Mouse (Mus musculus): ENCODE results near the gene Gm37240.

Gm37240 gene

DNA sequence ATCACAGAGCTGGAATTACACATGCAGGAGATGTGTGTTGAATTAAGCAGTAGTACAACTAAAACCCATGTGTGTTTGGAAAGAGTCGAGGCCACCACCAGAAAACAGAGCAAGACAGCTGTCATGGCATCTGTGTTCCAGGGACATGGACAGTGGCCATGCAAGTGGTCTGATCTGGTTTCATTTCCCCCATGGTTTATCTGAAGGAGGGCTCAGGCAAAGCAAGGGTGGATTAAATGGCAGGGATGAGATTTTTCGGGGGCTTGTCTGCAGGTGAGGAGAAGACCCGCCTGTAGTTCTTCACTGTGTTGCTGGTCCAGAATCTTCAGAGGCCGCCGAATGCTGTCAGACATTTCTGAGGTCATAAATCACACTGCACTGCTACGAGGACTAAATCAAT, 539.3 kb downstream of the Gm37240 start:
- in situ Hi-C loops (cut with MboI, MseI) = no loop called here

DNA sequence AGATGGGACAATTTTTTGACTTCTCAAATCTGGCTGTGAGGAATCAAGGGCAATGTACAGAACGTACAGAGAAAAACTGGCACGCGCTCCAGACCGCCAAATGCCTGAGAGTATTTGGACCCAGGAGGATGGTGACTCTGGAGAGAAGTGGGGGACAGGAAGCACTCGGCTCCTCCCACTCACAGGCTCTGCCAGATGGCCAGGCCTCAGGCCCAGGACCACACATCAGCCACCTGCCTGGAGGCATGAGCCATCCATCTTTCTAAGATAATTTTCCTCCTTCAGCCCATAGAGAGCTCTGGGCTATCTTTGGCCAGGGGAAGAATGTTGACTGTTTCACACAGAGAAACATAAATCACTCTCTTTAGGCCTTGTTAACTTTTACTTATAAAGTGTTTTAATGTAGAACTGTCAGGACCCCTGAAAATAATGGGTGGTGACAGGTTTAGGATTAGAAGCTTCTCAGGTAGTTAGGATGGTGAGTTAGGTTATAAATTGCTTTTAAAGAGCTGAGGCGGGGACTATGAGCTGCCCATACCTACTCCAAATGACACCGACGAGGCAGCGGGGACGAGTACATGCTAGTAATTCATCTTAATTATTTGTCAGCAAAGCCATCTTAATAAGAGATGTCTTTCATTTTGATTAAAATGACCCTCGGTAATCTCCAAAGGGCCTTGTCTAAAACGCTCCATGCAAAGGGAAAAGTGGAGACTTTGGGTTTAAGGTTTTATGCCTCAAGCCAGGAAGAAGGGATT, 546.0 kb downstream of the Gm37240 start:
- in situ Hi-C loops (cut with MboI, MseI) = no loop called here

GRCm38 (mm10) chr3:85340491-85340890, 546.8 kb downstream of the Gm37240 start:
- in situ Hi-C loops (cut with MboI, MseI) = no loop called here

DNA sequence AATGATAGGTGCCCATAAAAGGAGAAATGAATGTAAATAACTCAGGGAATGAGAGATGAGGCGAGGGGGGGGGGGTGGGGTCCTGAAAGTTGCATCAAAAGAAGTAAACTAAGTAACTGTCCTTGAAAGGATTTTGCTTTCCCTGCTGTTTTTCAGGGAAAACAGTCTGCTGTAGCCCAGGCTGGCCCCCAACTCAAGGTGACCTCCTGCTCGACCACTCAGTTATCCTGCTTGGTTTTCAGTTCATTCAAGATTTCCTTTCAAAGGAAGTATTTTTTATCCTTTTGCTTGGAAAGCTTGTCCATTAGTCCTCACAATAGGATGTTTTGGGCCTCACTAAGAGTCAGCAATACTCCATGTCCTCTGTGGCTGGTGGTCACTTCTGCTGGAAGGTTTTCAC, 547.4 kb downstream of the Gm37240 start:
- in situ Hi-C loops (cut with MboI, MseI) = no loop called here

- in situ Hi-C loops (cut with MboI, MseI) = no loop called here
Observed at GRCm38 (mm10) chr3:85339269-85339820, 548.0 kb downstream of the Gm37240 start.

GRCm38 (mm10) chr3:85338755-85339095, 548.6 kb downstream of the Gm37240 start:
- in situ Hi-C loops (cut with MboI, MseI) = no loop called here

DNA sequence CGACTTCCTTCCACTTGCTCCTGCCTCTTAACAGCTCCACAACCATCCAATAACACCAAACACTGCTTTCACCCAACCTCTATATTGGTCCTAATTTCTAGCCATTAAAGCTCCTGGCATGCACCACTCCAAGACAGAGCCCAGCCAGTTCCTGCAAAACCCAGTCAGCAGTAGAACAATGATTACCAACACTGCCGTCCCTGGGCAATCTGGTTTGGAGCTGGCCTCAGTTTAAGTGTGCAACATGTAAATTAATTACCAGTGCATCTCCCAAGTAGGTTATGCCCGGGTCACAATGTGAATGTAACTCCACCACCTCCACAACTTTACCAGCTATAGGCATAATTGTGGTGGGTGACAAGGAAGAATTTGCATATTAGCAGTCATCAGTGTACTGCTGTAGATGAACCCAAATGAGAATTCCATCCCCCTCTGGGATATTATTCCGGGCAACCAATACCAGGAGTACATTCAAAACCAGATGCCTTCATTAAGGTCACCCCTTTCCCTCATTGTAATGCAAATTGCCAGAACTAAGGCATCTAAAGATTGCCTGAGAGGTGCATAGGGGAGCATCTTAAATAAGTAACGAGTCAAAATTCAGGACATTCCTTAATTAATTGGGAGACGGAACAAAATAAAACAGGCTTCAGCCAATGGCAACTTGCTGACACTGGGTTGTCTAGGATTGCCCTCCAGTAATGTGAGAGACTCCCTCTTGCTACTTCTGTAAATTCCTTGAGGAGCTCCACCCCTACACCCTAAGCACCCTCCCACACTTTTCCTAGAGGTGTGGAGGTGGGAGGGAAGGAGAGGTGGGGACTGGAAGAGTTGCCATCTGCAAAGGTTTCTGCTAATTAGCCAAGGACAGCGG, 549.2 kb downstream of the Gm37240 start:
- in situ Hi-C loops (cut with MboI, MseI) = no loop called here

DNA sequence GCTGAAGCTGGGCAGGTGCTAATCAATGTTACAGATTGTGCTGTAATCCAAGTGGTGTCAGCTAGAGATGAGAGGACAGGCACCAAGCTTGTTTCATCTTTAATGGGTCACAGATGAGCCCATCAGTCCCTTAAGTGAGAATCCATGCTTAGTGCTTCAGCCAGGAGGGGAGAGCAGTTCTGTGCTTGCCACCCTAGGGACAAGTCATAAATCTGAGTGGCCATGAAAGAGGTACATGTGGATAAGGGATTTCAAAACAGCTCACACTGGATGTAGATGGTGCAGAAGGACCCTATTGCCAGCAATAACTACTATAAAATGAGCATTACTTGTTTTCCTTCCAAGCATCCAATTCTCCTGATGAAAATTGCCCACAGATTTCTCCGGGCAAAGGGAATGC, 551.8 kb downstream of the Gm37240 start:
- in situ Hi-C loops (cut with MboI, MseI) = no loop called here

- in situ Hi-C loops (cut with MboI, MseI) = no loop called here
Observed at GRCm38 (mm10) chr3:85332276-85332675, 555.0 kb downstream of the Gm37240 start.

GRCm38 (mm10) chr3:85318256-85318655, 569.1 kb downstream of the Gm37240 start:
- in situ Hi-C loops (cut with MboI, MseI) = no loop called here

DNA sequence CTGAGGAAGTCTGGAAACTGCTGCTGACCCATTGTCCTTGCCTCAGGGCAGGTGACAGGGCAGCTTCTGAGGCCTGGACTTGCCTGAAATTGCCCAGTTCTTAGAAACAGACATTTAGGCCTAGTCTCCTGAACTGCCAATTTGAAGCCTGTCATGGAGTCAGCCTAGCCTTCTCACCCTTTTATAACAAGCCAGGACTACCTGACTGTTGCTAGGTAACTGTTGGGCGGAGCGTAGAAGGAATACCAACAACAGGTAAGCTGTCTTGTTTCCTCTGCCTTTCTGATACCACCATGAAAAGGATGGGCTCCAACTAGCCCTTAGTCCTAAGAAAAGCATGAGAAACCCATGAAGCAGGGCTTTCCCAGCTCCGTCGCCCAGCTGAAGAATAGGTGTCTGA, 570.0 kb downstream of the Gm37240 start:
- in situ Hi-C loops (cut with MboI, MseI) = no loop called here

GRCm38 (mm10) chr3:85314961-85315360, 572.4 kb downstream of the Gm37240 start:
- in situ Hi-C loops (cut with MboI, MseI) = no loop called here

GRCm38 (mm10) chr3:85313646-85314255, 573.6 kb downstream of the Gm37240 start:
- in situ Hi-C loops (cut with MboI, MseI) = no loop called here

- in situ Hi-C loops (cut with MboI, MseI) = no loop called here
Observed at GRCm38 (mm10) chr3:85311176-85311575, 576.1 kb downstream of the Gm37240 start.

DNA sequence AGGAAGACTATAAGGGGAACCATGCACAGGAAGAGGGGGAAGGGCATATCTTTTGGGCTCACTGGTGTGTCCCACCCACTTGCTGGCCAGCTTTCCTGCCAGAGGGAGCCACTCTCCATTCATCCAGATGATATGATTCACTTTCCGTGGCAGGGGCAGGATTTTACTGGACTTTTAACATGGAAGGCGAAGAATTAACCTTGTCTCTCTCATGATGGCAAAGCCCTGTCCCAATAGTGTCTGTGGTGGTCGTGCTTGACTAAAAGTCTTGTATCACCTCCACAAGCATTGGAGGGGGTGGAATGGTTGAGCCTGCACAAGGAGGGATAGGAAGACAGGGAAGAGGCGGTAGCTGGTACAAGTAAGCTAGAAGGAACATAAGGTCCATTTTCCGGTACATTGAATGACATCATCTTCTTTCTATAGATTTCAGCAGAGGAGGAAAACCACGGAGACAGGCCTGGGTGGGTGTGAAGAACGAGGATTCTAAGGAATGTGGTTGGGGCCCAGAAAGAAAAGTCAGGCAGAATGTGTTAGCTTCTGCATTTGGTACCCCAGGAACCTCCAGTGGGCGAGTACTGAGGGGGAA, 576.8 kb downstream of the Gm37240 start:
- in situ Hi-C loops (cut with MboI, MseI) = no loop called here

- in situ Hi-C loops (cut with MboI, MseI) = no loop called here
Observed at GRCm38 (mm10) chr3:85309168-85309567, 578.1 kb downstream of the Gm37240 start.

- in situ Hi-C loops (cut with MboI, MseI) = no loop called here
Observed at GRCm38 (mm10) chr3:85308706-85309105, 578.6 kb downstream of the Gm37240 start.

DNA sequence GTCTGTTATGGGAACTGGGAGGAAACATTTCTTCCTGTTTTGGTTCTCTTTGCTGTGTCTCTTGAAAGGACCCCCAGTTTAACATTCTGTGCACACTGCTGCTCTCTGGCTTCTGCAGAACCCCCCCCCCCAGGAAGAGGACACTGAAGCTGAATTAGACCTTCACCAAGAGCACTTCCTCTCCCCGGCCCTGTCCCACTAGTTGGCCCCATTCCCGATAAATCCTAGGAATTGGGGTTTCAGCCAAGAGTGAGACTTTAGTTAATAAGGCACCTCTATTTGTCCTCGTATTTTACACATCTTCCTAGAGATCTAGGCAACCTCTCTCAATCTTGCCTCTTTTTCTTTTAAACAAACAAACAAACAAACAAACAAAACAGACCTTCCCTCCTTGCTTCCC, 585.5 kb downstream of the Gm37240 start:
- in situ Hi-C loops (cut with MboI, MseI) = no loop called here

DNA sequence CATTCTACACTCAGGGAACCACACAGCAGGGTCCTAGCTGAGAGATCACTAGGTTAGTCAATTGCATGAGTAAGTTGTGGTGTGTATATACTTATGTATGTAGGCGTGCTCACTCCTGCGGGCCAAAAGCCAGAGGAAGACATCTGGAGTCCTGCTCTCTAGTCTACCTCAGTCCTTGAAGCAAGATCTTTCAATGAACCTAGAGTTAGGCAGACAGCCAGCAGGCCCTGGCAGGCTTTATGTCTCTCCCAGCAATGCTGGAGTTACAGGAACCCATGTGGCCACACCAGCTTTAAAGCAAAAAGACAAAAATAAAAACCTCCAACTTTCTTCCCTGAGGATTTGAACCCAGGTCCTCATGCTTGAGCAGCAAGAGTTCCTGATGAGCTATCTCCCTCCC, 586.0 kb downstream of the Gm37240 start:
- in situ Hi-C loops (cut with MboI, MseI) = no loop called here

DNA sequence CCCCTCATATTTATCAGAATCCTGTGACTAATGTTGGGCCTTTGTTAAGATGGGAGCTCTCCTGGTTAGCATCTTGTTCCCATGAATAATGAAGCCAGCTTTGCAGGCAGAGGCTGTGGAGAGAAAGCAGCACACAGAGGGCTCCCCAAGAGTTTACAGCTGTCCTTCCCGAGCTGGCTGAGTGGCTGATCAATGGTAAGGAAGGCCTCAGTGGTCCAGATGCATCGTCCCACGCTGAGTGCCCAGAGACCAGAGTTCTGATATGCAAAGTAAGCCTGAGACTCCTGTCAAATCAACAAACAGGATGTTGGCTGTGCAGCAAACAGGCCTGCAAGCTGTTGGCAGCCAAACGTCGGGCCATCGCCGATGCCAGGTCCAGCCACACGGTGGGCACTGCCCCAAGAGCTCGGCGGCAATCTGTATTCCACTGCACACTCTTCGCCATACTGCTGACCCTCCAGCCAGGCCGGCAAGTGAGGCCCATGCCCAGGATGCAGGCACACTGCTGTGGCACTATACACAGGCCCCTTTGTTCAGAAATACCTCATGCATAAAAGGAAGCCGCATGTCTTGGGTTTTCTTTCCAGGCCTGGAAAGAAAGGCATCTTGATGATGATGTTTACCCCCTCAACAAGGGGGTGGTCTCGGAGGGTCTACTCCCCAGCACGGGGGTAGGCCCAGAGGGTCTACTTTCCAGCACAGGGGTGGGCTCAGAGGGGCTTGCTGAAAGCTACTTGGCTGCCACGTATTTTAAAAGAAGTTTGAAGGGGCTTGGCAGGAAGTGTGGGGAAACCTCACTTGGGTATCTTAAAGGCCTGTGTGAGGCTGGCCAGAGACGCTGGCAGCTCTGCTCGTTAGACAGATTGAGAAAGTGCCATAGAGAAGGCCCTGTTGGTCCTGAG, 587.4 kb downstream of the Gm37240 start:
- in situ Hi-C loops (cut with MboI, MseI) = no loop called here

- in situ Hi-C loops (cut with MboI, MseI) = no loop called here
Observed at GRCm38 (mm10) chr3:85295229-85295628, 592.1 kb downstream of the Gm37240 start.
